Mouse (Mus musculus) embryonic facial prominence, embryonic 11.5 days (tissue): ENCODE measurements around the gene Nt5c1a. TPM values are rescaled to one million over a fixed set of nuclear protein-coding genes. Genes with fewer than 3 reads are reported as not detected.
A peak's percentile ranks its signal among the peaks of the same experiment; 100 is the strongest.

ENCODE experiments used
- ATAC-seq: fragments of 200-750 bp; cut with Nextera tagmentation; replicated peaks from 2 replicates; pipeline ENCODE4 v1.8.0; 2017; ENCODE audit warnings: low read depth; ENCODE audit not compliant: insufficient number of reproducible peaks, low FRiP score, low TSS enrichment
- DNase-seq: peaks from one replicate; pipeline ENCODE4 v3.0.0-alpha.2; 2015; ENCODE audit warnings: low spot score
- H3K27ac ChIP-seq: fragments of 300-500 bp; sonication (generic); replicated peaks from 2 replicates; pipeline ENCODE4 v1.5.1; 2014; ENCODE audit warnings: mild to moderate bottlenecking, low read depth, low read length, control low read depth
- H3K27me3 ChIP-seq: fragments of 300-500 bp; sonication (generic); 2 replicates; pipeline ENCODE4 v1.6.1; 2014; ENCODE audit warnings: mild to moderate bottlenecking, low read length, moderate library complexity, mixed read lengths; ENCODE audit not compliant: control insufficient read depth, insufficient read depth
- H3K36me3 ChIP-seq: fragments of 300-500 bp; sonication (generic); replicated peaks from 2 replicates; pipeline ENCODE4 v1.6.1; 2014; ENCODE audit warnings: low read depth, mild to moderate bottlenecking, low read length, moderate library complexity, mixed read lengths; ENCODE audit not compliant: control insufficient read depth, insufficient read depth
- H3K4me1 ChIP-seq: fragments of 300-500 bp; sonication (generic); 2 replicates; pipeline ENCODE4 v1.6.1; 2014; ENCODE audit warnings: low read length, mixed read lengths; ENCODE audit not compliant: control insufficient read depth, insufficient read depth
- H3K4me2 ChIP-seq: fragments of 300-500 bp; sonication (generic); 2 replicates; pipeline ENCODE4 v1.6.1; 2014; ENCODE audit warnings: low read depth, mild to moderate bottlenecking, control low read depth, low read length, moderate library complexity
- H3K4me3 ChIP-seq: fragments of 300-500 bp; sonication (generic); 2 replicates; pipeline ENCODE4 v1.5.1; 2014; ENCODE audit warnings: low read depth, low read length, control low read depth
- H3K9ac ChIP-seq: fragments of 300-500 bp; sonication (generic); replicated peaks from 2 replicates; pipeline ENCODE4 v1.6.1; 2014; ENCODE audit warnings: mild to moderate bottlenecking, control low read depth, low read length
- H3K9me3 ChIP-seq: fragments of 300-500 bp; sonication (generic); replicated peaks from 2 replicates; pipeline ENCODE4 v1.6.1; 2016; ENCODE audit warnings: mild to moderate bottlenecking, low read length, inconsistent platforms, mixed read lengths; ENCODE audit not compliant: control insufficient read depth
- WGBS: fragments of 180-500 bp; shearing (Covaris S2); extraction: QIAGEN DNeasy Blood & Tissue Kit; methylation state at CpG from one replicate; pipeline ENCODE4 v1.1.7; 2014; 5-methylcytosine and 5-hydroxymethylcytosine counted together
- polyA plus RNA-seq: library from polyadenylated mRNA; unstranded; fragments of >200 nt; fragmentation: Nextera tagmentation; extraction: Ambion mirVana; gene quantifications from 2 replicates; pipeline ENCODE4 v1.2.1, GENCODE M21; 2014

Nt5c1a gene
- polyA plus RNA-seq, 1 experiment from 2014 or later = not detected

GRCm38 (mm10) chr4:123193791-123194190 is 7.5 kb upstream of the Nt5c1a start:
- H3K9ac ChIP-seq = no peak overlapping the region
- H3K27ac ChIP-seq = no peak overlapping the region
- H3K27me3 ChIP-seq = no peaks in the 10 kb centered on the region

GRCm38 (mm10) chr4:123196695-123197094 is 4.6 kb upstream of the Nt5c1a start:
- no peaks in the 10 kb centered on the region; the same call in 1 of the 2 replicates for H3K4me1 ChIP-seq
- H3K27ac ChIP-seq = no peak overlapping the region
- no peak overlapping the region for H3K9ac ChIP-seq
- WGBS = 47% methylated on average over 6 of the region's 6 CpGs
- H3K27me3 ChIP-seq = peaks cover 15% of the 10 kb centered on the region; the same call in 1 of the 2 replicates
- no peak overlapping the region for H3K4me2 ChIP-seq
- no peak overlapping the region for H3K4me3 ChIP-seq
- DNase-seq = no peak
- ATAC-seq = no peak
- no peaks in the 10 kb centered on the region for H3K36me3 ChIP-seq
- no peaks in the 10 kb centered on the region for H3K9me3 ChIP-seq

More at GRCm38 (mm10) chr4:123193791-123194190, 7.5 kb upstream of the Nt5c1a start:
- DNase-seq = no peak
- ATAC-seq = no peak
- H3K36me3 ChIP-seq = no peaks in the 10 kb centered on the region
- 88% methylated on average over 11 of the region's 11 CpGs for WGBS
- no peaks in the 10 kb centered on the region for H3K4me1 ChIP-seq
- no peaks in the 10 kb centered on the region for H3K9me3 ChIP-seq
- no peak overlapping the region for H3K4me2 ChIP-seq
- H3K4me3 ChIP-seq = no peak overlapping the region

GRCm38 (mm10) chr4:123200771-123201185 is 526 bp upstream of the Nt5c1a start:
- peak; percentile 42; the same call in 1 of the 2 replicates for ATAC-seq
- DNase-seq = peak; percentile 82
- Histone ChIP-seq H3K27me3 (peaks cover 25% of the 10 kb centered on the region), H3K9ac (no peak overlapping the region), H3K9me3 (no peaks in the 10 kb centered on the region), H3K4me3 (no peak overlapping the region; the same call in 1 of the 2 replicates), H3K27ac (no peak overlapping the region), H3K4me1 (no peaks in the 10 kb centered on the region; the same call in 1 of the 2 replicates), H3K36me3 (no peaks in the 10 kb centered on the region), H3K4me2 (peak overlapping the region; percentile 75)
- under 1% methylated on average over 15 of the region's 15 CpGs for WGBS

GRCm38 (mm10) chr4:123202094-123202420 is 753 bp downstream of the Nt5c1a start:
- 8% methylated on average over 8 of the region's 8 CpGs for WGBS
- H3K27ac ChIP-seq = no peak overlapping the region
- no peaks in the 10 kb centered on the region; the same call in 1 of the 2 replicates for H3K4me1 ChIP-seq
- DNase-seq (no peak), ATAC-seq (no peak)
- no peaks in the 10 kb centered on the region for H3K9me3 ChIP-seq
- H3K4me2 ChIP-seq = peak overlapping the region; percentile 75; the same call in 1 of the 2 replicates
- H3K27me3 ChIP-seq = peaks cover 25% of the 10 kb centered on the region
- H3K36me3 ChIP-seq = no peaks in the 10 kb centered on the region
- H3K9ac ChIP-seq = no peak overlapping the region
- no peak overlapping the region for H3K4me3 ChIP-seq

GRCm38 (mm10) chr4:123207337-123207736 is 6.0 kb downstream of the Nt5c1a start:
- Histone ChIP-seq H3K27me3 (peaks cover 5% of the 10 kb centered on the region), H3K4me3 (no peak overlapping the region), H3K9ac (no peak overlapping the region), H3K4me1 (no peaks in the 10 kb centered on the region), H3K9me3 (no peaks in the 10 kb centered on the region), H3K27ac (no peak overlapping the region), H3K4me2 (no peak overlapping the region), H3K36me3 (no peaks in the 10 kb centered on the region)
- ATAC-seq (no peak), DNase-seq (no peak)
- 69% methylated on average over 5 of the region's 5 CpGs for WGBS

- Histone ChIP-seq H3K4me1 (no peaks in the 10 kb centered on the region), H3K36me3 (no peaks in the 10 kb centered on the region), H3K27ac (no peak overlapping the region), H3K9ac (no peak overlapping the region), H3K4me2 (no peak overlapping the region), H3K9me3 (no peaks in the 10 kb centered on the region), H3K27me3 (no peaks in the 10 kb centered on the region), H3K4me3 (no peak overlapping the region)
- WGBS = 47% methylated on average over 8 of the region's 8 CpGs
- DNase-seq = no peak
- ATAC-seq = no peak
Measured at GRCm38 (mm10) chr4:123210996-123211395, 9.7 kb downstream of the Nt5c1a start.

- Histone ChIP-seq H3K27me3 (no peaks in the 10 kb centered on the region), H3K36me3 (no peaks in the 10 kb centered on the region), H3K4me2 (no peak overlapping the region), H3K4me3 (no peak overlapping the region), H3K27ac (no peak overlapping the region), H3K9ac (no peak overlapping the region), H3K9me3 (no peaks in the 10 kb centered on the region), H3K4me1 (no peaks in the 10 kb centered on the region)
- 58% methylated on average over 5 of the region's 5 CpGs for WGBS
- DNase-seq (no peak), ATAC-seq (no peak)
Measured at GRCm38 (mm10) chr4:123211453-123211852, 10.1 kb downstream of the Nt5c1a start.

- H3K27ac ChIP-seq = no peak overlapping the region
- H3K9ac ChIP-seq = no peak overlapping the region
- H3K4me2 ChIP-seq = no peak overlapping the region
- WGBS = 43% methylated on average over 2 of the region's 2 CpGs
- H3K36me3 ChIP-seq = no peaks in the 10 kb centered on the region
- DNase-seq (no peak), ATAC-seq (no peak)
- H3K4me1 ChIP-seq = no peaks in the 10 kb centered on the region
- H3K27me3 ChIP-seq = no peaks in the 10 kb centered on the region
- H3K9me3 ChIP-seq = no peaks in the 10 kb centered on the region
- no peak overlapping the region for H3K4me3 ChIP-seq
Measured at GRCm38 (mm10) chr4:123212330-123212729, 11.0 kb downstream of the Nt5c1a start.
